Mouse (Mus musculus): ENCODE measurements around the gene Zbtb18. TPM values are rescaled to one million over a fixed set of nuclear protein-coding genes. Genes with fewer than 3 reads are reported as not detected.
"Not testable (repeated sequence)": the region's sequence is repeated elsewhere in the genome, so short reads cannot be mapped to it uniquely, and the experiment has no call there.

Zbtb18 gene
- total and polyA plus RNA-seq, 3 experiments: 8.4 to 16.9 (median 10.0) TPM

DNA sequence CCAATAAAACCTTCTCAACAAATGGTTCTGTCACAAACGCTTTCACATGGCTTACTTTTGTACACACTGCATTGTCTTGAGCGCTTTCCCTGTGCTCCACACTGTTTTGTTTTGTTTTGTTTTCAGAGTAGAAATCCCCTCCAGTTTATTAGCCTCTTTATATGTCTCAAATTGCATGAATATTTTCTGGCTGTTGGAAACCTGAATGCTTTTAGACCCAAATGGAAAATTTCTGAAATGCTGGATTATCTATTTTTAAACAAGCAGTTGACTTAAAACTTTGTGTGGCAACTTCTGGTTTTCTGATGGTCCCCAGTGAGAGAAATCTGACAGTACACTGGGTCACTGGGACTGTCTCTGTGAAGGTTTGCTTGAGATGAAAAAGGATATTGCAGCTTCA is 6.8 kb downstream of the Zbtb18 start:
- no peak for TF ChIP-seq JUND (conservative IDR thresholded peaks at IDR 0.05; ENCODE audit: low read depth, low read length)
- no peak for TF ChIP-seq USF1 (IDR thresholded peaks at IDR 0.05; ENCODE audit: low read depth, low read length)
- TF ChIP-seq GABPA (IDR thresholded peaks at IDR 0.05; ENCODE audit: insufficient replicate concordance, low read depth, low read length): no peak
- no peak for TF ChIP-seq NRF1 (IDR thresholded peaks at IDR 0.05; ENCODE audit: low read depth, low read length)
- no peak for TF ChIP-seq IRF4 (IDR thresholded peaks at IDR 0.05; ENCODE audit: low read depth, low read length)
- TF ChIP-seq MAFK (IDR thresholded peaks at IDR 0.05; ENCODE audit: insufficient replicate concordance, low read length): no peak
- no peak for TF ChIP-seq EP300 (IDR thresholded peaks at IDR 0.05; ENCODE audit: low read length)
- TF ChIP-seq MAX (IDR thresholded peaks at IDR 0.05; ENCODE audit: low read length): no peak
- TF ChIP-seq TBP (conservative IDR thresholded peaks at IDR 0.05; ENCODE audit: low read depth, low read length): no peak
- no peak for TF ChIP-seq MEF2A (IDR thresholded peaks at IDR 0.05; ENCODE audit: borderline replicate concordance, low read depth, low read length)
- no peak for TF ChIP-seq ZC3H11A (IDR thresholded peaks at IDR 0.05; ENCODE audit: low read depth, low read length)
- TF ChIP-seq MAZ (IDR thresholded peaks at IDR 0.05; ENCODE audit: low read depth, low read length): no peak
- TF ChIP-seq POLR2A (IDR thresholded peaks at IDR 0.05; ENCODE audit: low read depth, low read length): no peak
- TF ChIP-seq MXI1 (IDR thresholded peaks at IDR 0.05; ENCODE audit: low read depth, low read length): no peak
- no peak for TF ChIP-seq SMC3 (IDR thresholded peaks at IDR 0.05; ENCODE audit: low read depth, low read length)
- no peak for TF ChIP-seq NELFE (IDR thresholded peaks at IDR 0.05; ENCODE audit: low read depth, low read length)
- no peak for TF ChIP-seq ELF1 (IDR thresholded peaks at IDR 0.05; ENCODE audit: low read depth, low read length)
- Histone ChIP-seq H3K27me3 (replicated peaks) (peaks cover 2% of the 10 kb centered on the region), H3K27ac (ENCODE audit: insufficient read depth, low read depth) (no peak overlapping the region), H3K4me1 (ENCODE audit: control insufficient read depth in 1 of 2, insufficient read depth in 2 of 2) (peaks cover 10 to 77% of the 10 kb centered on the region in 2 experiments), H3K36me3 (replicated peaks in 1 of 2; ENCODE audit: control insufficient read depth in 1 of 2, insufficient read depth in 1 of 2, low read length in 1 of 2) (peaks cover 13 to 19% of the 10 kb centered on the region in 2 experiments), H3K9me3 (replicated peaks; ENCODE audit: low read length) (no peaks in the 10 kb centered on the region), H3K79me2 (replicated peaks; ENCODE audit: control insufficient read depth, extremely low read depth, insufficient read depth, poor library complexity, severe bottlenecking) (no peaks in the 10 kb centered on the region; the same call in 1 of the 2 replicates), H3K4me2 (ENCODE audit: insufficient read depth, low read depth, poor library complexity, severe bottlenecking) (no peak overlapping the region), H3K4me3 (replicated peaks in 1 of 3; ENCODE audit: low read depth in 2 of 3, low read length in 2 of 3, poor library complexity in 1 of 3) (no peak overlapping the region), H3K9ac (ENCODE audit: insufficient read depth, low read depth) (no peak overlapping the region)
- in situ Hi-C loops (cut with MboI; ENCODE audit: low pct_ligation_motif_present, low pct_unique_long_range_greater_than_20kb, low sequenced_read_pairs): no loop called here
- no peak for DNase-seq (ENCODE audit: extremely low read depth)
- dilution Hi-C loops (cut with MboI; ENCODE audit: extremely low pct_ligation_motif_present, extremely low pct_unique_long_range_greater_than_20kb, low sequenced_read_pairs): no loop called here

DNA sequence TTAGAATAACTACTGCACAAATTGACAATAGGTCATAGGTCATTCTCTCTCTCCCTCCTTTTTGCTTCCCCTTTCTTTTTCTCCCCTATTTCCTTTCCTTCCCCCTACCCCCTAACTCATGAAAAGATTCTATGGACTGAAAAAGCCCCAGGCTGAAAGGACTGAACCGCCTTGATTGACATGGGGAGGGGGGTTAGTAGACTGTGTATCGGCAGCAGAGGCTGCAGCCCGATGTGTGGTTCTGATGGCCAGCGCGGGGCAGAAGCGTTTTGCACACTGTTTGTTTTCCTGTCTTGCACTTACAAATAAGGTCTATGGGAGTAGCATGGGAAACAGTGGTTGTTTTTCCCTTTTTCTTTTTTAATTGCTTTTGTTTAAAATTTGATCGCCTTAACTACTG is 7.7 kb downstream of the Zbtb18 start:
- H3K4me2 ChIP-seq (ENCODE audit: insufficient read depth, low read depth, poor library complexity, severe bottlenecking); in situ Hi-C loops (cut with MboI; ENCODE audit: low pct_ligation_motif_present, low pct_unique_long_range_greater_than_20kb, low sequenced_read_pairs); H3K9ac ChIP-seq (ENCODE audit: insufficient read depth, low read depth); H3K79me2 ChIP-seq (replicated peaks; ENCODE audit: control insufficient read depth, extremely low read depth, insufficient read depth, poor library complexity, severe bottlenecking); H3K27ac ChIP-seq (ENCODE audit: insufficient read depth, low read depth); dilution Hi-C loops (cut with MboI; ENCODE audit: extremely low pct_ligation_motif_present, extremely low pct_unique_long_range_greater_than_20kb, low sequenced_read_pairs); H3K9me3 ChIP-seq (replicated peaks; ENCODE audit: low read length); H3K27me3 ChIP-seq (replicated peaks); DNase-seq (ENCODE audit: extremely low read depth); H3K4me3 ChIP-seq (replicated peaks in 1 of 3; ENCODE audit: low read depth in 2 of 3, low read length in 2 of 3, poor library complexity in 1 of 3): not testable (repeated sequence)
- Histone ChIP-seq H3K36me3 (replicated peaks in 1 of 2; ENCODE audit: control insufficient read depth in 1 of 2, insufficient read depth in 1 of 2, low read length in 1 of 2) (peaks cover 13 to 19% of the 10 kb centered on the region in 2 experiments), H3K4me1 (ENCODE audit: control insufficient read depth in 1 of 2, insufficient read depth in 2 of 2) (peaks cover 10 to 77% of the 10 kb centered on the region in 2 experiments; a peak in 3 of 4 replicates)
